Mouse (Mus musculus) G1E (cell line): ENCODE data around the gene Rlbp1. TPM values are rescaled to one million over a fixed set of nuclear protein-coding genes. Genes with fewer than 3 reads are reported as not detected.

Source experiments
- ATAC-seq: 2 replicates; pipeline ENCODE4 v1.8.0; 2016; ENCODE audit warnings: mild to moderate bottlenecking; ENCODE audit not compliant: insufficient number of reproducible peaks, poor library complexity, low FRiP score, severe bottlenecking; ENCODE audit errors: extremely low read depth
- DNase-seq: peaks from one replicate; pipeline ENCODE4 v3.0.0; 2012; ENCODE audit warnings: low spot score
- H3K27me3 ChIP-seq: 2 replicates; pipeline ENCODE4 v1.6.1; 2012; ENCODE audit warnings: mild to moderate bottlenecking, low read length, inconsistent platforms; ENCODE audit not compliant: insufficient read depth
- H3K36me3 ChIP-seq: replicated peaks from 2 replicates; pipeline ENCODE3; 2012; ENCODE audit warnings: mild to moderate bottlenecking, inconsistent platforms
- H3K4me1 ChIP-seq: 2 replicates; pipeline ENCODE4 v1.6.1; 2012; ENCODE audit warnings: low read depth, low read length, inconsistent platforms, mixed read lengths; ENCODE audit not compliant: insufficient read depth
- H3K4me3 ChIP-seq: 2 replicates; pipeline ENCODE4 v1.5.1; 2012; ENCODE audit warnings: low read depth, mild to moderate bottlenecking, inconsistent platforms, low read length, moderate library complexity, mixed read lengths
- H3K9me3 ChIP-seq: replicated peaks from 2 replicates; pipeline ENCODE4 v1.6.1; 2012; ENCODE audit warnings: inconsistent platforms
- CTCF ChIP-seq: IDR thresholded peaks from 2 replicates; pipeline ENCODE4 v1.5.1; 2012; ENCODE audit warnings: low read depth, low read length, inconsistent platforms, mixed read lengths
- GATA1 ChIP-seq: IDR thresholded peaks from 2 replicates; pipeline ENCODE4 v1.6.1; 2012; ENCODE audit warnings: borderline replicate concordance, low read length, inconsistent platforms, mixed read lengths
- GATA2 ChIP-seq: IDR thresholded peaks from 2 replicates; pipeline ENCODE4 v1.6.1; 2012; ENCODE audit warnings: low read depth, low read length, inconsistent platforms, borderline replicate concordance
- POLR2AphosphoS5 ChIP-seq: IDR thresholded peaks from 2 replicates; pipeline ENCODE4 v1.6.1; 2012; ENCODE audit warnings: low read depth, low read length, inconsistent platforms; ENCODE audit not compliant: insufficient replicate concordance
- TAL1 ChIP-seq: conservative IDR thresholded peaks from 2 replicates; pipeline ENCODE4 v1.6.1; 2012; ENCODE audit warnings: low read depth, low read length, inconsistent platforms, mixed read lengths
- polyA plus RNA-seq: library from polyadenylated mRNA; stranded (reverse); fragments of >175 nt; gene quantifications from 2 replicates; pipeline ENCODE4 v1.2.3, GENCODE M21; 2012
- total RNA-seq, 2 experiments: library from RNA; stranded (forward) in 1 of 2; stranded (reverse) in 1 of 2; fragments of 200-1000 nt in 1 of 2; fragments of >200 nt in 1 of 2; fragmentation: Nextera tagmentation in 1 of 2; gene quantifications; 2 replicates each; pipeline ENCODE4 v1.2.3; 2014 to 2017

Gene Rlbp1
- total and polyA plus RNA-seq, 3 experiments = not detected

GRCm38 (mm10) chr7:79333419-79333818 lies 53.4 kb downstream of the Rlbp1 start:
- DNase-seq (no peak), ATAC-seq (no peak)
- H3K36me3 ChIP-seq = peaks cover 82% of the 10 kb centered on the region
- no peak overlapping the region for H3K4me3 ChIP-seq
- H3K27me3 ChIP-seq = no peaks in the 10 kb centered on the region
- no peaks in the 10 kb centered on the region for H3K4me1 ChIP-seq
- TF ChIP-seq POLR2AphosphoS5 (no peak), GATA1 (no peak), TAL1 (no peak), GATA2 (no peak), CTCF (no peak)
- H3K9me3 ChIP-seq = no peaks in the 10 kb centered on the region

- peaks cover 95% of the 10 kb centered on the region for H3K36me3 ChIP-seq
- ATAC-seq = no peak
- H3K4me3 ChIP-seq = no peak overlapping the region
- no peak for DNase-seq
- H3K27me3 ChIP-seq = no peaks in the 10 kb centered on the region
- no peaks in the 10 kb centered on the region for H3K9me3 ChIP-seq
- H3K4me1 ChIP-seq = 0 out of 2 replicates have a peak, but pooled peaks cover 3% of the 10 kb centered on the region
- TF ChIP-seq POLR2AphosphoS5 = no peak
- TF ChIP-seq GATA1 = no peak
- no peak for TF ChIP-seq GATA2
Measured at GRCm38 (mm10) chr7:79331197-79331596, 55.7 kb downstream of the Rlbp1 start.

GRCm38 (mm10) chr7:79328769-79329168 lies 58.1 kb downstream of the Rlbp1 start:
- Histone ChIP-seq H3K27me3 (no peaks in the 10 kb centered on the region), H3K4me3 (no peak overlapping the region), H3K4me1 (peaks cover 3% of the 10 kb centered on the region; the same call in 1 of the 2 replicates), H3K9me3 (no peaks in the 10 kb centered on the region), H3K36me3 (peaks cover 96% of the 10 kb centered on the region)
- DNase-seq = no peak
- ATAC-seq = no peak
- no peak for TF ChIP-seq CTCF
- no peak for TF ChIP-seq GATA1
- no peak for TF ChIP-seq POLR2AphosphoS5
- TF ChIP-seq TAL1 = no peak
- TF ChIP-seq GATA2 = no peak

Other genes with a start within 250 kb of the Rlbp1 start
- gene Mfge8, start 238.0 kb downstream of the Rlbp1 start, total RNA-seq (2014; fragmentation: Nextera tagmentation) = 1.5 TPM in 1 of 2 replicates, not detected in the other
- 14.5 and 15.5 TPM in 2 replicates for gene Mfge8, start 238.0 kb downstream of the Rlbp1 start, total RNA-seq (2017)
- gene Mfge8, start 238.0 kb downstream of the Rlbp1 start, polyA plus RNA-seq = 1.6 and 1.9 TPM in 2 replicates
- 68.8 and 69.2 TPM in 2 replicates for gene Abhd2, start 113.8 kb downstream of the Rlbp1 start, total RNA-seq (2014; fragmentation: Nextera tagmentation)
- gene Abhd2, start 113.8 kb downstream of the Rlbp1 start, total RNA-seq (2017) = 31.9 and 33.8 TPM in 2 replicates
- 8.3 and 9.1 TPM in 2 replicates for gene Abhd2, start 113.8 kb downstream of the Rlbp1 start, polyA plus RNA-seq
- gene Fanci, start 4.9 kb upstream of the Rlbp1 start, total RNA-seq (2014; fragmentation: Nextera tagmentation) = 14.9 and 24.2 TPM in 2 replicates
- gene Fanci, start 4.9 kb upstream of the Rlbp1 start, total RNA-seq (2017) = 27.8 and 28.6 TPM in 2 replicates
- 0.41 and 0.63 TPM in 2 replicates for gene Fanci, start 4.9 kb upstream of the Rlbp1 start, polyA plus RNA-seq
- 40.6 and 42.5 TPM in 2 replicates for gene Polg, start 79.3 kb upstream of the Rlbp1 start, total RNA-seq (2014; fragmentation: Nextera tagmentation)
- 140 and 152 TPM in 2 replicates for gene Polg, start 79.3 kb upstream of the Rlbp1 start, total RNA-seq (2017)
- 87.4 and 92.9 TPM in 2 replicates for gene Polg, start 79.3 kb upstream of the Rlbp1 start, polyA plus RNA-seq
- gene Rhcg, start 230.6 kb upstream of the Rlbp1 start, total RNA-seq (2014; fragmentation: Nextera tagmentation) = not detected in 2 replicates
- gene Rhcg, start 230.6 kb upstream of the Rlbp1 start, total RNA-seq (2017) = not detected in 2 replicates
- not detected in 2 replicates for gene Rhcg, start 230.6 kb upstream of the Rlbp1 start, polyA plus RNA-seq